Mouse (Mus musculus) midbrain, embryonic 13.5 days (tissue): ENCODE results near the gene Hoxb7. TPM values are rescaled to one million over a fixed set of nuclear protein-coding genes. Genes with fewer than 3 reads are reported as not detected.
A peak's percentile ranks its signal among the peaks of the same experiment; 100 is the strongest.

Experiments
- microRNA counts: library from miRNA; unstranded; fragments of <30 nt; microRNA quantifications from one replicate; lab custom pipeline; 2016
- microRNA-seq: library from miRNA; unstranded; fragments of <30 nt; microRNA quantifications from one replicate; pipeline ENCODE4, GENCODE M21; 2016
- polyA plus RNA-seq: library from polyadenylated mRNA; unstranded; fragments of >200 nt; fragmentation: Nextera tagmentation; extraction: Ambion mirVana; gene quantifications from 2 replicates; pipeline ENCODE4 v1.2.1, GENCODE M21; 2015

Gene Hoxb7
- polyA plus RNA-seq, 1 experiment from 2014 or later = not detected

MicroRNAs encoded within 50 kb of the gene (microRNA counts, 519-probe panel; counts per million panel counts)
- microRNA mmu-miR-10a (lab: Ali Mortazavi, UCI) (3,137 counts per million, percentile 66 among the panel's probes with 10 or more counts), microRNA mmu-miR-196a (lab: Ali Mortazavi, UCI) (110 counts per million, percentile 56 among the panel's probes with 10 or more counts)

Small RNA genes lying within 50 kb of the gene (microRNA-seq; reads per million reads assigned to microRNA genes)
- gene Mir10a (401 reads per million, percentile 67 among the genes with 10 or more reads in this experiment), gene Mir196a-1 (not detected)

Other genes starting within 250 kb of the Hoxb7 start
- 28.9 and 34.0 TPM in 2 replicates for gene Ube2z, start 221.2 kb upstream of the Hoxb7 start, polyA plus RNA-seq
- 423 and 443 TPM in 2 replicates for gene Atp5g1, start 211.0 kb upstream of the Hoxb7 start, polyA plus RNA-seq
- not detected in 2 replicates for gene Calcoco2, start 174.7 kb upstream of the Hoxb7 start, polyA plus RNA-seq
- 0.04 TPM in 1 of 2 replicates, not detected in the other for gene Ttll6, start 152.8 kb upstream of the Hoxb7 start, polyA plus RNA-seq
- not detected in 2 replicates for gene Hoxb13, start 92.3 kb upstream of the Hoxb7 start, polyA plus RNA-seq
- gene Hoxb9, start 15.2 kb upstream of the Hoxb7 start, polyA plus RNA-seq = not detected in 2 replicates
- gene Hoxb8, start 4.7 kb upstream of the Hoxb7 start, polyA plus RNA-seq = not detected in 2 replicates
- gene Hoxb6, start 5.9 kb downstream of the Hoxb7 start, polyA plus RNA-seq = not detected in 2 replicates
- gene Hoxb5, start 16.7 kb downstream of the Hoxb7 start, polyA plus RNA-seq = 0.08 TPM in 1 of 2 replicates, not detected in the other
- not detected in 2 replicates for gene Hoxb4, start 31.6 kb downstream of the Hoxb7 start, polyA plus RNA-seq
- 0.11 TPM in 1 of 2 replicates, not detected in the other for gene Hoxb3, start 36.7 kb downstream of the Hoxb7 start, polyA plus RNA-seq
- gene Hoxb2, start 63.9 kb downstream of the Hoxb7 start, polyA plus RNA-seq = 0.19 and 0.28 TPM in 2 replicates
- not detected in 2 replicates for gene Hoxb1, start 79.1 kb downstream of the Hoxb7 start, polyA plus RNA-seq
- 3.4 and 4.0 TPM in 2 replicates for gene Skap1, start 178.0 kb downstream of the Hoxb7 start, polyA plus RNA-seq